ENCODE assay signal across 9 mouse cellular contexts in the genomic region with DNA sequence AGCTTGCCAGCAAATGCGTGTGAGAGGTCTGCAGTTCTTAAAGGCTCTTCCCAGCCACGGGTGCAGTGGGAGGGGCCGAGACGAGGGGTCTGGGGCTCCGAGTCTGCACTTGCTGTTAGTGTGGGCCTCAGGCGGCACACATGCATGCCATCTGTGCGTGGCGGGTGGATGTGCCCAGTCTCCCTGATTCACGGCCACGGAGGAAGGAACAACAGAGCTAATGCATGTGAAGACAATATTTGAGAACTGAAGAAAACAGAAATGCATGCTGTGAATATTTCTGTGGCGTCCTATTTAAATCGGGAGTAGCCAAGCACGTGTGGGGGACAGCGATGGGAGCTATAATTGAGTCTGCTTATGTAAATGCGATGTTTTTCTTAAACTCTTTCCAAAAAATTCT.
A peak's percentile ranks its signal among the peaks of the same experiment; 100 is the strongest.
DNase-seq lines count a peak whose midpoint lies in the region; ATAC-seq and TF ChIP-seq lines count a peak whose summit lies in the region.
"Had no signal": no experiment of that assay in that cellular context is flagged by ENCODE, and none has a peak within 500 bp of the region (broad histone marks: within the 10 kb centered on the region; RNA-seq: fewer than 3 reads in every experiment).

No protein-coding gene starts in this region.

- H3K9me3 ChIP-seq in lung, postnatal 0 days (ENCODE audit: low read length) = no peaks in the 10 kb centered on the region
- no peaks in the 10 kb centered on the region for H3K9me3 ChIP-seq in forebrain, embryonic 16.5 days (ENCODE audit: control insufficient read depth, low read length)
- no peaks in the 10 kb centered on the region for H3K9me3 ChIP-seq in limb, embryonic 12.5 days

- no peak for TF ChIP-seq EP300 in lung, postnatal 0 days (IDR thresholded peaks at IDR 0.05)

- no peaks in the 10 kb centered on the region for H3K36me3 ChIP-seq in lung, postnatal 0 days (ENCODE audit: insufficient read depth, low read length)
- H3K36me3 ChIP-seq in forebrain, embryonic 16.5 days (ENCODE audit: control insufficient read depth, insufficient read depth) = no peaks in the 10 kb centered on the region
- no peaks in the 10 kb centered on the region for H3K36me3 ChIP-seq in limb, embryonic 12.5 days

- peaks cover 5% of the 10 kb centered on the region; the same call in 1 of the 2 replicates for H3K4me1 ChIP-seq in lung, postnatal 0 days (ENCODE audit: insufficient read depth, low read depth, low read length)
- peaks cover 3% of the 10 kb centered on the region for H3K4me1 ChIP-seq in forebrain, embryonic 16.5 days (replicated peaks; ENCODE audit: control insufficient read depth, insufficient read depth, low read length)
- peaks cover 6% of the 10 kb centered on the region; the same call in 1 of the 2 replicates for H3K4me1 ChIP-seq in limb, embryonic 12.5 days (replicated peaks)

- H3K27ac ChIP-seq in lung, postnatal 0 days (ENCODE audit: low read length) = no peak overlapping the region
- H3K27ac ChIP-seq in forebrain, embryonic 16.5 days (ENCODE audit: low read length) = no peak overlapping the region
- H3K27ac ChIP-seq in limb, embryonic 12.5 days = no peak overlapping the region

- TF ChIP-seq CTCF in lung, postnatal 0 days (IDR thresholded peaks at IDR 0.05) = no peak

- no peak overlapping the region for H3K9ac ChIP-seq in lung, postnatal 0 days (replicated peaks; ENCODE audit: low read depth)
- peak overlapping the region; percentile 38; the same call in 1 of the 2 replicates for H3K9ac ChIP-seq in forebrain, embryonic 16.5 days (replicated peaks; ENCODE audit: low read depth, low read length)
- no peak overlapping the region for H3K9ac ChIP-seq in limb, embryonic 12.5 days (replicated peaks)

- 53% methylated on average over 15 of the region's 15 CpGs for WGBS in lung, postnatal 0 days
- WGBS in forebrain, embryonic 16.5 days = 30% methylated on average over 15 of the region's 15 CpGs
- WGBS in limb, embryonic 12.5 days = 32% methylated on average over 15 of the region's 15 CpGs

- peak overlapping the region; percentile 28; the same call in 1 of the 2 replicates for H3K4me2 ChIP-seq in lung, postnatal 0 days (replicated peaks; ENCODE audit: low read depth, low read length)
- H3K4me2 ChIP-seq in forebrain, embryonic 16.5 days (ENCODE audit: low read length) = peak overlapping the region; percentile 29; the same call in 1 of the 2 replicates
- H3K4me2 ChIP-seq in limb, embryonic 12.5 days = peak overlapping the region; percentile 39

- no peak for ATAC-seq in lung, postnatal 0 days
- ATAC-seq in forebrain, embryonic 16.5 days = peak; percentile 67; the same call in 1 of the 2 replicates
- no peak for ATAC-seq in limb, embryonic 12.5 days (ENCODE audit: insufficient number of reproducible peaks, insufficient read depth, low FRiP score, low TSS enrichment, low read depth)

- no peak for DNase-seq in lung, postnatal 0 days (ENCODE audit: low spot score)
- DNase-seq in lung, postnatal 14 days = no peak
- DNase-seq in right cerebral cortex, postnatal 36 days (ENCODE audit: low spot score in 2 of 2) = peak; percentile 29 to 54
- no peak for DNase-seq in urinary bladder, adult 2 months (ENCODE audit: low spot score)
- no peak for DNase-seq in urinary bladder, postnatal 25 days (ENCODE audit: low spot score)
- no peak for DNase-seq in T-cell, adult 2 months (ENCODE audit: low spot score)
- DNase-seq: layer of hippocampus, postnatal 36 days had no signal

- H3K27me3 ChIP-seq in lung, postnatal 0 days (replicated peaks; ENCODE audit: insufficient read depth, low read length) = no peaks in the 10 kb centered on the region
- no peaks in the 10 kb centered on the region for H3K27me3 ChIP-seq in forebrain, embryonic 16.5 days (replicated peaks; ENCODE audit: control insufficient read depth, insufficient read depth, low read length)
- H3K27me3 ChIP-seq in limb, embryonic 12.5 days = no peaks in the 10 kb centered on the region

- H3K4me3 ChIP-seq in lung, postnatal 0 days (ENCODE audit: low read depth, low read length) = no peak overlapping the region
- no peak overlapping the region for H3K4me3 ChIP-seq in forebrain, embryonic 16.5 days (replicated peaks; ENCODE audit: low read length)
- no peak overlapping the region for H3K4me3 ChIP-seq in limb, embryonic 12.5 days (replicated peaks)

Comparison
In these comparisons a context has a peak if more than half of its experiments do, and no peak if none do; other contexts are left out.
1. DNase-seq: peak in right cerebral cortex, postnatal 36 days (2 of 2); none in lung, postnatal 0 days (single experiment), lung, postnatal 14 days (single experiment), urinary bladder, adult 2 months (single experiment), urinary bladder, postnatal 25 days (single experiment) and T-cell, adult 2 months (single experiment).
2. Peak in every context shown above with its lines, with median percentiles within 50 percentile points of each other: H3K4me2 ChIP-seq.